Mouse (Mus musculus) thymus, adult 2 months (tissue): ENCODE results near the gene Tcaim. TPM values are rescaled to one million over a fixed set of nuclear protein-coding genes. Genes with fewer than 3 reads are reported as not detected.
"Not testable (repeated sequence)": the region's sequence is repeated elsewhere in the genome, so short reads cannot be mapped to it uniquely, and the experiment has no call there.

ENCODE experiments used
- DNase-seq: peaks from one replicate; pipeline ENCODE4 v3.0.0; 2021
- H3K27ac ChIP-seq: fragments of 200-500 bp; 2 replicates; pipeline ENCODE4 v1.5.1; 2012; ENCODE audit warnings: low read length, control low read depth; ENCODE audit not compliant: control insufficient read depth, insufficient read depth
- H3K27me3 ChIP-seq: fragments of 200-500 bp; 2 replicates; pipeline ENCODE4 v1.6.1; 2012; ENCODE audit warnings: mild to moderate bottlenecking, low read length, moderate library complexity, mixed read lengths; ENCODE audit not compliant: control insufficient read depth, insufficient read depth
- H3K36me3 ChIP-seq: fragments of 200-500 bp; 2 replicates; pipeline ENCODE4 v1.6.1; 2012; ENCODE audit warnings: mild to moderate bottlenecking, low read length, moderate library complexity; ENCODE audit not compliant: control insufficient read depth, insufficient read depth
- H3K4me1 ChIP-seq: fragments of 200-500 bp; replicated peaks from 2 replicates; pipeline ENCODE4 v1.6.1; 2012; ENCODE audit warnings: low read length; ENCODE audit not compliant: control insufficient read depth, insufficient read depth
- H3K4me3 ChIP-seq: fragments of 200-500 bp; 2 replicates; pipeline ENCODE4 v1.5.1; 2012; ENCODE audit warnings: mild to moderate bottlenecking, low read length, control low read depth, moderate library complexity; ENCODE audit not compliant: control insufficient read depth, insufficient read depth
- CTCF ChIP-seq: fragments of 200-500 bp; IDR thresholded peaks from 2 replicates; pipeline ENCODE4 v1.5.1; 2012; ENCODE audit warnings: mild to moderate bottlenecking, control low read depth, low read length, moderate library complexity, borderline replicate concordance; ENCODE audit not compliant: control insufficient read depth, poor library complexity, insufficient read depth; ENCODE audit errors: extremely low read depth
- POLR2A ChIP-seq: fragments of 200-500 bp; IDR thresholded peaks from 2 replicates; pipeline ENCODE4 v1.6.1; 2012; ENCODE audit warnings: mild to moderate bottlenecking, low read length, control low read depth, moderate library complexity; ENCODE audit not compliant: control insufficient read depth, poor library complexity, insufficient read depth; ENCODE audit errors: extremely low read depth
- WGBS: fragments of 180-500 bp; shearing (Covaris S2); methylation state at CpG from one replicate; pipeline ENCODE4 v1.1.7; 2018; 5-methylcytosine and 5-hydroxymethylcytosine counted together
- polyA plus RNA-seq: library from polyadenylated mRNA; depleted of rRNA; stranded (reverse); fragments of >200 nt; gene quantifications from 2 replicates; pipeline ENCODE4 v1.2.3, GENCODE M21; 2012

The Tcaim gene
- polyA plus RNA-seq, 1 experiment, result 4.5 TPM

DNA sequence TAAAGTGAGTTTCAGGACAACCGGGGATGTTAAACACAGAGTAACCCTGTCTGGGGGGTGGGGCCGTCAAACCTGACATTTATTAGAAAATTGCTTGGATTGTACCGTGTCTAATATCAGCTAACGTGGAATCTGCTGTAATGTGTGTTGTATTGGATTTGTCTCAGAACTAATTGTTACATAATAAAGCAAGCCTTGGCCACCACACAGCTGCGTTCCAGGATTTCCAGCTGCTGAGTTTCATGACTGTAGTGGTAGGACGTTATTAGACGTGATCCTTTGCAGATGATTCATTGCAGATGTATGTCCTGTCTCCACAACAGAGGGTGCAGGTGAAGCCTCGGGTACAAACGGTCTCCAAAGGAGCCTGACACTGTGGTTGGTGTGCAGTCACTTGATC, 30.8 kb downstream of the Tcaim start:
- H3K27ac ChIP-seq, result no peak overlapping the region
- WGBS, result 81% methylated on average over 9 of the region's 9 CpGs
- no peaks in the 10 kb centered on the region for H3K4me1 ChIP-seq
- H3K4me3 ChIP-seq, result no peak overlapping the region
- no peaks in the 10 kb centered on the region for H3K27me3 ChIP-seq
- H3K36me3 ChIP-seq, result no peaks in the 10 kb centered on the region; the same call in 1 of the 2 replicates
- TF ChIP-seq POLR2A (no peak), CTCF (no peak)
- DNase-seq, result no peak

DNA sequence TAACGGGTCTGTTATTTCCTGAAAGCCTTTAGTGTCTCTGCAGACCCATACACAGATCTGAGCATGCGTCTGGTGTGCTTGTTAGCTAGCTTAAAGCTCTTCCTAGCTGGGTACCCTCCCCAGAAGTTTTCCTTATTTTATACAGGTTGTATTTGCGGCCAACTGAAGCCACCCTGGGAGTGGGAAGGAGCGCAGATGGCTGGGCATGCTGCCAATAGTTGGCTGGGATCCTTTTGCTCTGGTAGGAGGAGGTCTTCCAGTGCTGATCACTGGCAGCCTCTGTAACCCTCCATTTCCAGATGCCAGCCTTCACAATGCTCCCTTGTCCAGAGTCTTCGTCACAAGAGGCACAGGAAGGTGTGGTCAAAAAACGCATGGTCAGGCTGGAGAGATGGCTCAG, 31.5 kb downstream of the Tcaim start:
- no peak for TF ChIP-seq CTCF
- no peak for TF ChIP-seq POLR2A
- Histone ChIP-seq H3K4me1 (no peaks in the 10 kb centered on the region), H3K4me3 (no peak overlapping the region), H3K27ac (no peak overlapping the region), H3K27me3 (no peaks in the 10 kb centered on the region), H3K36me3 (no peaks in the 10 kb centered on the region; the same call in 1 of the 2 replicates)
- 80% methylated on average over 6 of the region's 6 CpGs for WGBS
- DNase-seq, result no peak

DNA sequence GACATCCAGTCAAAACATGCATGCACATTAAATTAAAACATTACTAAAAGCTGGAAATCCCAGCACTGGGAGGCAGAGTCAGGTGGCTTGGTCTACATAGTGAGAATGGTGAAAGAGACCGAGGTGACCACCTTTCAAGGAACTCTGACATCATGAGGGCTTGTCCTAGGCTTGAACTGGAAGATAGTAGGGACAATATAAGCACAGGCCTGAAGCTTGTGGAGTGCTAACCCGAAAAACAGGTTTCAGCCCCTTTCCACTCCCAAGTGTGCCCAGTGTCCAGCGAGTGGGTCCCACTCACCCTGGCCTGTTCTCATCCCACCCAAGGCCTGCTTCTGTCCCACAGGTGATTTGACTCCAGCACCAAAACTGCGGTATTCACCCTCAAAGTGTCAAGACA, 31.9 kb downstream of the Tcaim start:
- no peak overlapping the region for H3K4me3 ChIP-seq
- H3K27me3 ChIP-seq, result no peaks in the 10 kb centered on the region
- H3K27ac ChIP-seq, result no peak overlapping the region
- H3K4me1 ChIP-seq, result no peaks in the 10 kb centered on the region
- WGBS, result 92% methylated on average over 4 of the region's 4 CpGs
- DNase-seq, result no peak
- TF ChIP-seq POLR2A, result no peak
- no peak for TF ChIP-seq CTCF
- no peaks in the 10 kb centered on the region; the same call in 1 of the 2 replicates for H3K36me3 ChIP-seq

DNA sequence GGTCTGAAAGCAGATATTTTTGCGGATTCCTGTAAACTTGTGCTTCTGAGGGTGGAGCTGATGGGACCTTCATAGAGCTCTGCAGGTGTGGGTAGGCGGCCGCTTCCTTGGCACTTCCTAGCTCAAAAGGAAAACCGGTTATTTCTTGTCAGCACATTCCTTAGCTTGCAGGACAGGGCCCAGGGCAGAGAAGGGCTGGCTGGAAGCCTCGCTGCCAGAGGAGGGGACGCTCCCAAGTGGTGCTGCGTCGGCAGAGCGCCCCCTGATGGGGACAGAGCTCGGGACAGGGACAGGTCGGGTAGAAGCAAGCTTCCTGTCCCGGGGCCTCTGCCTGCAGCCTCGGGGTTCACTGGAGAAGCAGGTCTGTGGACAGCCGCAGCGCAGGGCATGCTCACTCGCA, 32.3 kb downstream of the Tcaim start:
- H3K4me3 ChIP-seq, result no peak overlapping the region
- no peaks in the 10 kb centered on the region; the same call in 1 of the 2 replicates for H3K36me3 ChIP-seq
- peak; percentile 5 for DNase-seq
- no peaks in the 10 kb centered on the region for H3K4me1 ChIP-seq
- WGBS, result 65% methylated on average over 16 of the region's 16 CpGs
- H3K27ac ChIP-seq, result no peak overlapping the region
- no peaks in the 10 kb centered on the region for H3K27me3 ChIP-seq
- no peak for TF ChIP-seq CTCF
- TF ChIP-seq POLR2A, result no peak

DNA sequence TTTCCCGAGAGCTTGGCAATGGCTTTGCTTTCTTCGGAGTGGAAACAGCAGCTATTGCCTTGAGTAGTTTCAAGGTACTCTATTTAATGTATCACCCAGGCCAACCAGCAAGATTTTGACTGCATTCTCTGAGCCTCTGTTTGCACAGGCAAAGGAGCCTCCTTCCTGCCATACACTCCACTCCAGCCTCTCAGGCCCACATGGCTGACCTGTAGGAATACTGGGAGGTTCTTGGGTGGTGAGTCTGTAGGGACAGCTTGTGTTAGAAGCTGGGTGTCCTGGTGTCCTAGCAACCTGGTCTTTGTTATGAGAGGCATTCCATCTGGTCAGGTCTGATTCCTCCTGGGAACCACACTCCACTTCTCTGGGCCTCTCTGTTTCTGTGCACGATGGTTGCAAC, 38.4 kb downstream of the Tcaim start, which contains the start of gene Gm35549:
TSS of gene Gm35549 (minus strand) at position 276 of the 400 bp plus-strand sequence.
- H3K4me1 ChIP-seq, result no peaks in the 10 kb centered on the region
- H3K36me3 ChIP-seq, result no peaks in the 10 kb centered on the region
- 92% methylated on average over 3 of the region's 3 CpGs for WGBS
- TF ChIP-seq POLR2A, result no peak
- no peak for TF ChIP-seq CTCF
- H3K4me3 ChIP-seq, result no peak within 1 kb of the TSS
- no peak within 1 kb of the TSS for H3K27ac ChIP-seq
- no peaks in the 10 kb centered on the region for H3K27me3 ChIP-seq
- no peak for DNase-seq

DNA sequence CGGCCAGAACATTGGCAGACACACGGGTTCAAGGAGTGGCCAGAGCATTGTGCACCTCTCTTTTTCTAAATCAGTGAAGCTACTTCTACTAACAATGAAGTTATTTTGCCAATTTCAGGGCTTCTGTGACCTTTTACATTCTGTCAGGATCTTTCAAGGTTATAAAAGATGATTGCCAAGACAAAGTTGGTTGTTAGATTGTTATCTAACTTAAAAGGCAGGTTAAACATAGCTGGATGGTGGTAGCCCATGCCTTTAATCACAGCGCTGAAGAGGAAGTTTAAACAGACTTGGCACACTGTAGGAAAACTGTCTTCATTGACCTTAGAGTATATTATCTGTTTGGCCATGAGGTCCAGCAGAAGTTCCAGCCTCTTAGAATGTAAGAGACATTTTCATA, 40.3 kb downstream of the Tcaim start:
- no peak for DNase-seq
- Histone ChIP-seq H3K27me3 (no peaks in the 10 kb centered on the region), H3K4me1 (no peaks in the 10 kb centered on the region), H3K27ac (no peak overlapping the region), H3K36me3 (no peaks in the 10 kb centered on the region; the same call in 1 of the 2 replicates), H3K4me3 (no peak overlapping the region)
- TF ChIP-seq CTCF (no peak), POLR2A (no peak)
- 82% methylated on average over 3 of the region's 3 CpGs for WGBS

DNA sequence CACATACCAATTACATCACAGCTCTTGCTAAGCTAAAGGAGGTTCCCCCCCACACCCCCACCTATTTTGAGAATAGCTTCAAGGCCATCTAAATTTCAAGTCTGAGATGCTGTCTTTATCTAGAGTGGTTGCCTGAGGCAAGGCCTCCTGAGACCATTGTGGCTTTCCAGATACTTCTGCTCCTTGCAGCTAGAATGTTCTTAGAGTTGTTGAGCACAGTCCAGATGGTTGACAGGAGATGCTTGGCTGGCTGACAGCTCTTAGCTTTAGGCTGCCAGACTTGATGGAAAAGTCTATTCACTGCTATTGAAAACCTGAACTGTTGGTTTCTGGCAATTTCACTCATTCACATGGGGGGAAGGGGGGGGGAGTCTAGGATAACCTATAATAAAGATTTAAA, 40.8 kb downstream of the Tcaim start:
- Histone ChIP-seq H3K27ac (no peak overlapping the region), H3K27me3 (no peaks in the 10 kb centered on the region), H3K4me3 (no peak overlapping the region), H3K4me1 (no peaks in the 10 kb centered on the region), H3K36me3 (peaks cover 2% of the 10 kb centered on the region)
- no peak for DNase-seq
- TF ChIP-seq POLR2A (no peak), CTCF (no peak)

DNA sequence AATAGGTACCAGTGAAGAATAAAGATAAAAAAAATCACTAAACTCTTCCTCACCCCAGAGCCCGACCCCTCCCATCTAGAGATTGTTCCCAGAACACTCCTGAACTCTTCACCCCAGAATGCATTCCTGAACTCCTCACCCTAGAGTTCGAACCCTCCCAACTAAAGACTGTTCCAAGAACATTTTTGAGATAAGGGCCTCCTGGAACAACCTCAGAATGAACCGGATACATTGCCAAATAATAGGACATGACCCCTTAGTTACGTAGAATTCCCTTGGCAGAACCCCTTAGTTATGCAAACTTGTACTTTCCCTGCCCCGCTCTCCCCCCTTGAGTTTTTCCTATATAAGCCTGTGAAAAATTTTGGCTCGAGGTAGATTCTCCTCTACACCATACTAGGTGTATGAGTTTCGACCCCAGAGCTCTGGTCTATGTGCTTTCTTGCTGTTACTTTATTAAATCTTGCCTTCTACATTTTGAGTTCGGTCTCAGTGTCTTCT, 42.5 kb downstream of the Tcaim start:
- H3K36me3 ChIP-seq, result peaks cover 17% of the 10 kb centered on the region
- 94% methylated on average over 7 of the region's 8 CpGs for WGBS
- not testable (repeated sequence) for H3K4me3 ChIP-seq, H3K27me3 ChIP-seq, H3K4me1 ChIP-seq, DNase-seq, H3K27ac ChIP-seq
